Mouse (Mus musculus) gonadal fat pad, adult 2 months (tissue): Measurements from ENCODE around the gene Ubiad1. TPM values are rescaled to one million over a fixed set of nuclear protein-coding genes. Genes with fewer than 3 reads are reported as not detected.

Experiments
- DNase-seq: peaks from one replicate; pipeline ENCODE4 v3.0.0-alpha.2; 2012; ENCODE audit warnings: low read depth
- polyA plus RNA-seq: library from polyadenylated mRNA; depleted of rRNA; stranded (reverse); fragments of >200 nt; gene quantifications from 2 replicates; pipeline ENCODE4 v1.2.3, GENCODE M21; 2012

Ubiad1 gene
- polyA plus RNA-seq, 1 experiment, result 17.9 TPM

DNA sequence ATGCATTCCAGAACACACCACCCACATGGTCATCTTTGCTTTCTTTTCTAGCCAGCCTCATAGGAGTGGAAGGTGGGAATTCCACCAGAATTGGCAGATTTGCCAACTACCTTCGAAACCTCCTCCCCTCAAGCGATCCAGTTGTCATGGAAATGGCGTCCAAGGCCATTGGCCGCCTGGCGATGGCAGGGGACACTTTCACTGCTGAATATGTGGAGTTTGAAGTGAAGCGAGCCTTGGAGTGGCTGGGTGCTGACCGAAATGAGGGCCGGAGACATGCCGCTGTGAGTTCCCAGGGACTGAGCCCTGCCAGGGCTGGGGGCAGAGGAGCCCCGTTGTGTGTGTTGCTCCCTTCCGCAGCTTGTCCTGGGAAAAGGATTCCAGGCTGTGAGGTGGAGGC is 9.1 kb upstream of the Ubiad1 start:
- no peak for DNase-seq

DNA sequence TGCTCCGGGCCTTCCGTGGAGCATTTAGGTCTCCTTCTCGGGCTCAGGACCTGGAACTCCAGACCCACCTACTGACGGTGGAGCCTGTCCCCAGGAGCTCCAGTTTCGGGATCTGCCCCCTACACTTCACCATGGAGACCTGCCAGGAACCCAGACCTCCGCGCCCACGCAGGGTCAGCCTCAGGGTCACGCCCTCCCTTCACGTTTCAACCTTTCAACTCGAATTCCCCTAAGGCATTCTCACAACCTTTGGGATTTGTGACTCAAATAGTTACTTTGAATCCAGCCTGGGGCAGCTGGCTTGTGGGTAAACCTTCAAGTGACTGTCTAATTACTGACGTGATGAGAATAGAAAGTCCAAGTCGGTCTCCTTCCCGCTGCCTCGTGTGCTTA is 4.3 kb upstream of the Ubiad1 start:
- DNase-seq, result no peak

DNA sequence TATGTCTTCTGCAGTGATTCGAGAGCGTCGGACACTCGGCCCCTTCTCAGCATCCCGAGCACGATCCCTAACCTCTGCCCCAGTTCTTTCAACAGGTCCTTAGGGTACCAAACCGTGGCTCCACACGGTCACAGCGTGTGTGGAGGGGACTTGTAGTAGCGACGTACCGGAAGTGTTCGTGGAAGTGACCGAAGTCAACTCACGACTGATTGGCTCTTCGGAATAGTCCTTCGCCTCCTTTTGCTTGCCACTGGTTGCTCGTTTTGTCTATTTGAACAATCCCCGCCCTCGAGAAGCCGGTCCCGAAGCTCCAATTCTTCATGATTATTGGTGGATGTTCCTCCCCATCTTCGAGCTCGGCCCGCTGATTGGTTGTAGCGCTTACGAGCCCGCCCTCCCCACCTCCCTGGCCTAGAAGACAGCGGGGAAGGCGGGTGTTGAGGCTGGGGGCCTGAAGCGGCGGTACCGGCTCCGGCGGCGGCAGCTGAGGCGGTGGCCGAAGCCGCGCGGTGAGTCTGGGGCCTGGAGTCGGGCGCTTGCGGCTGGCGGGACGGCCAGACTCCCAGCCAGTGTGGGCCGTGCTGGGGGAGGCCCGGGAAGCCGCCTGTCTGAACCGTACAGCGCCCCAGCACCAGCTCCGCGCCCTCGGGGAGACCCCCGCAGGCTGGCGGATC is 3.7 kb upstream of the Ubiad1 start, which contains the start of gene Mtor:
Gene Mtor (plus strand): TSS at position 433 of the 674 bp plus-strand sequence.
- DNase-seq, result peak; percentile 94

DNA sequence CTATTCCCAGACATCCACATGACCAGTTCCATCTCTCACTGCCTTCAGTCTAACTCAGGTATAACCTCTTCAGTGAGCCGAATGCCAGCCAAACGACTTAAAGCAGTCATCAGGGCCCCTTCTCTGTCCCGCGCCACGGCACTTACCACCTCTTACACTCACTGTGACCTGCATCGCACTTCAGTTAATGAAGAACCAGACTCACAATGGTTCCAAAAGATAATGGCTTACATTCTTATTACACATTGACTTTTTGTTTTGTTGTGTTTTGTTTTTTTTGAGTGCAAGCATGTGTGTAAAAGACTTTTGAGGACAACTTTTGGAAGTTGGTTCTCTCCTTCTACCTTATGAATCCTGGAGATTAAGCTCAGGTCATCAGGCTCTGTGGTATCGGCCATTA is 2.0 kb downstream of the Ubiad1 start:
- DNase-seq, result no peak

DNA sequence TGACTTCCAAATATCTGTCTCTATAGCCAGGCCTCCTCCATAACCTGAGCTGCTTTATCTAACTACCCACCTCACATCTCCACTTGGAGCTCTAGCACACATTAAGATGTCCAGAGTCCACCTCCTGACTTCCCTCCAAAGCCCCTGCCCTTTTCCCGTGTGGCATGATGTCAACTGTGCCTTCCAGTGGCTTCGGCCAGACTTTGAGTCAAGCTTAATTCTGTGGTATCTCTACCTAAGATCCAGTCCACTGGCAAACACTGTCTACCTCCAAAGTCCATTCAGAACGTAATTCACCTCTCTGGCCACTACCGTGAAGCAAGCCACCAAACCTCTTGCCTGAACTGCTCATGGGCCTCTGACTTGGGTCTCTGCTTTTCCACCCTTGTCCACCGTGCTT is 2.6 kb downstream of the Ubiad1 start:
- DNase-seq, result no peak

DNA sequence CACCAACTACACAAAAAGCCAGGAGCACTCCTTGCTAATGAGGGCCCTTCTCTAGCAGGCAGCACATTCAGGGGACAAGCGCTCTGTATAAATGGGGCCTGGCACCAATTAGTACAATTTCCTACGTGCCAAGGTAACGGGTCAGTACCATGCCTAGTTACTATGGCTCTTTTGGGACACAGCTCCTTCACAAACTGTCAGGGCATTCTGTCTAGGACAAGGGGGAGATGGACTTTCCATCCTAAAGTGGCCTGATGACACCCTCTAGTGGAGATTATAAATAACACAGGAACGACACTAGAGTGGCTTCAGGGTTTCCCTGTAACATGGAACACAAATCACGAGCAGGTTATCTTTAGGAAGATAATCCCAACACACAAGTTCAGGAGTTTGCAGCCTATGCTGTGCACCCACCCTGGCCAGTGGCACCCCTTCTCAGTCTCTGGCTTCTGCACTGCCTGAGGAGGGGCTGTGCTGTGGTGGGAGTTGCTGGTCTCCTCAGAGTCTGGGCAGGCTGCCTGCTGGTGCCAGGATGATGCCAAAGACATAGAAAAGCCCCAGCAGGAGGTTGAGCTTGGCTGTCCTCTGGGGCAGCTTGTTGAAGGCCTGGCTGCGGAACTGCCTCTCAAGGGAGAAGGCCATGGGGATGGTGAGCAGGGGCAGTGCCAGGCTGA is 8.8 kb downstream of the Ubiad1 start:
- no peak for DNase-seq

DNA sequence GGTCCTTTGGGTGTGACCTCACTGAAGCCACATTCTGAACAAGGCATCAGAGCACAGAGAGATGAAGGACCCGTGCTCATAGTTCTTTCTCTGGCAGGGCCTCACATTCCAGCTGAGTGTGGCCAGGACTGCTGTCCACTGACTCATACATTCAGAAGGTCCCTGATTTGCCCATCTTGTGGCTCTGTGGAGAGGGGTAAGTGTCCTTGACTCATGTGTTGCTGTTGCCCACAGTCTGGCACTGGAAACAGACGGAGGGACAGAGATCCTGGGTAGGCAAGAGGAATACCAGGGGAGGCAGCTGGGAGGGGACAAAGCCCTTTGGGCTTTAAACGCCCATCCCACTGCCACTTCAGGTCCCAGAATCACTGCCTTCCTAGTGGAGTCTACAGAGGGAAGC is 9.5 kb downstream of the Ubiad1 start:
- no peak for DNase-seq

DNA sequence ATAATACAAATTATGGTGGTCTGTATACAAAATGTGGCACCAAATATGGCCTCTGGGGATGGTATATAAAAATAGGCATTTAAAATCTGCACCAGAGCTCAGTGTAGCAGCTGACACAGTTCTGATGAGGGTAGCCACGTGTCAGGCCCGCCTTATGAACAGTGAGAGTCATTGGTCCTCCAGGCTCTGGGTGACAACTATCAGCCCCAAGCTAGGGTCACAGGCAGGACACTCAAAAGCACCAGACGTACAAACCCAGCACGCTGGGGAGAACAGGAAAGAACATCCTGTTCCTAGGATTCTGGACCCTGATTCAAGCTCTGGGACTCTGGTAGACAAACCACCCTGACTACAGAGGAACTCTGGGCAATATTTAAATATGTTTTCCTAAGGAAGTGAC is 10.0 kb downstream of the Ubiad1 start:
- no peak for DNase-seq

DNA sequence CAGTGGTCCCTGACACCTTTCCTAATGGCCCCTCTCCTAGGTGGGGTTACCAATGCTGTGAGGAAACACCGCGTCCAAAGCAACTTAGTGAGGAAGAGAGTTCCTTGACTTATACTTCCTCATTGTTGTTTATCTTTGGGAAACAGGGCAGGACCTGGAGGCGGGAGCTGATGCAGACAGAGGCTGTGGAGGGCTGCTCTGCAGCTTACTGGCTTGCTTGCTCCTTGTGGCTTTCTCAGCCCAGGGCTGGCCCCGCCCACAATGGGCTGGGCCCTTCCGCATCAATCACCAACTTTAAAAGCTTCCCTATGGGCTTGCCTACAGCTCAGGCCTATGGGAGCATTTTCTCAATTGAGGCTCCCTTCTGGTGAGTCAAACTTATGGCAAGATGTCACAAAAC is 10.8 kb downstream of the Ubiad1 start:
- no peak for DNase-seq

DNA sequence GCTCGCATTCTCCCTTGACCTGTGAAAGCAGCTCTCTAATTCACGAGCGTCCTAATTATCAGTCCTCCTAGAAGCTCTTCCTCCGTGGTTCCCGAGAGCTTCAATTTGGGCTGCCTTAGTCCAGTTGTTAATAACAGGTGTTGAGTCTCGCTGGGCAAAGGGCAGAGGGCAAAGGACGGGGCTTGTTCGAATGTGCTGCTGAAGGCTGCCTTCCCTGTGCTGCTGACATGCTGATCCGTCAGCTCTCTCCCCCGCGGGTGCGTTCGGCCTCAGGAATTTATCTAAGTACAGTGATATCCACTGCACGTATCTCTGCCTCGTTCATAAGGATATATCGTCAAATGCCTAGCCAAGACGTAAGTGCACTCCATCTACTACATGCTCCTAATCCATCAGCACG is 11.2 kb downstream of the Ubiad1 start:
- DNase-seq, result no peak

DNA sequence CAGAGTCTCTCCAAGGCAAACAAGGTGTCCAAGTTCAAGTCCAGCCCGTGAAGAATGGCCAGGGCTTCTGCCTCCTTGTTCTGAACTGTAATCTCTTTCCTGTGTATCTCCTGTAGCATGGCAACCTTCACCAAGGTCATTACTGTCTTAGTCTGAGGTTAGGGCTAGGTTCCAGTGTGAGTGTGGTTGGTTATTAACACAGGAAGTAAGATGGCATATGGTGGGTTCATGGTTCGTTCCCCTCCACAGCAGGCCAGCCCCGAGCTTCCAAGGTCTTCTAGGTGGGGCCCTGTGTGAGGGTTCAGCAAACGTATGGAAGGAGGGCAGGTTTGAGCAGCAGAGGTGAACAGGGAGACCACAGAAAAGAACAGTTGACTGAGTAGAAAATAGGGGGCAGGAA is 12.1 kb downstream of the Ubiad1 start:
- DNase-seq, result no peak

DNA sequence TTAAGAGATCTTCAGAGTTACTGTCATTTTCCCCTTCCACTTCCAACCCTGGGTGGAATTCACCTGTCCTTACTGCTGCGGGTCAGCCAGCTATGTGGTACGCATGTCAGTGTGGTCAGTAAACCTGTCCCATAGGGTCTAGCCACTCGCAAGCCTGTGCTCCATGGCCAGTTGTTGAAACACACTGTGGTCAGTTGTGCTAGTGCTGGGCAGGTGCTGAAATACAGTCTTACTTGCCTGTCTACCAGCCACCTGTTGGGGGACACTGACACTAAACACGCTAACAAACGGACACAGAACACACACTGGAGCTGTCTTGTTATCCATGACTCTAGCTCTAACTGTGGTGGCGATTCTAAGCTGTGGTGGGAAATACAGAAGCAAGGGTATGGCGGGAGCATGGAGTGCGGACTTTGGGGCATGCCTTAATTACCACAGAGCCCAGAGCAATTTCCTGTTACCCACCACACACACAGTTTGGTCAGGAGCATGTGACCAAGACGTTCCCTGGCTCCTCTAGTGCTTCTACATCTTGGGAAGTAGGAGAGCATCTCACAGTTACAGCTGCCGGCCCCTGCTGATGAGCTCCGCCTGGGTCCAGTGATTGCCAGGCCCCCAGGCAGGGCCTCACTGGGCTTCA is 13.6 kb downstream of the Ubiad1 start:
- no peak for DNase-seq

DNA sequence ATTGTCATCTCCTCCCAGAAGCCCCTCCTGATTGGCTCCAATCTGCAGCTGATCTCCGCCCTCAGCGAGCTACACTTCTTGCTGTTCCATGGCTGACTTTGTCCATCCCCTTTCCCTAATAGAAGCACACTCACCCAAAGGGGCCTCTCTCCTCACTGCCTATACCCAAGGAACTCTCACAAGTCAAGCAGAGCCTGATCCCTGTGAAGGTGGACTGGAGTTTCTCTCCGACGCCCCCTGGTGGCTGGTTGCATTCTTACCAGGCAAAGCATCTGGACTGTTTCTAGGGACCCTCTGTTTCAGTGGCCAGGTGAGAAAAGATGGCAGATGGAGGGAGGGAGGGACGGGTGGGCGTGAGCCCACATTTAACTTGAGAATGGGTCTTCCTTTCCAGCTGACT is 14.9 kb downstream of the Ubiad1 start:
- no peak for DNase-seq

DNA sequence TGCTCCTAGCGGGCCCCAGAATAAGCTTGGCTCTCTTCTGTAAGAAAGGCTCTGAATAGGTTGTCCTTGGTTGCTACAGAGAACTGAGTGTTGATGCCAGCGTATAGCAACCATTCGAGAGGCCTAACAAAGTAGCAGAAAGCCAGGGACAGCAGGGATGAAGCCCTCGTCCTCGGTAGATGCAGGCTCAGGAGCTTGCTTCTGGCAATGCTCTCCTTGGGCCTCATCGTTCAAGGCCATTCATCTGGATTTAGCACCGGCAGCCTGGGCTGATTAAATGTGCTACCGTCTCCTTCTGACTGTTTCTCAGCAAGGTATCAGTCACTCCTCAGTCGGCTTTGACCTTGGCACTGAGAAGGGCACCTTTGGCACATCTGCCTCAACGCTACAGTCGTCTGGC is 15.4 kb downstream of the Ubiad1 start:
- DNase-seq, result no peak

DNA sequence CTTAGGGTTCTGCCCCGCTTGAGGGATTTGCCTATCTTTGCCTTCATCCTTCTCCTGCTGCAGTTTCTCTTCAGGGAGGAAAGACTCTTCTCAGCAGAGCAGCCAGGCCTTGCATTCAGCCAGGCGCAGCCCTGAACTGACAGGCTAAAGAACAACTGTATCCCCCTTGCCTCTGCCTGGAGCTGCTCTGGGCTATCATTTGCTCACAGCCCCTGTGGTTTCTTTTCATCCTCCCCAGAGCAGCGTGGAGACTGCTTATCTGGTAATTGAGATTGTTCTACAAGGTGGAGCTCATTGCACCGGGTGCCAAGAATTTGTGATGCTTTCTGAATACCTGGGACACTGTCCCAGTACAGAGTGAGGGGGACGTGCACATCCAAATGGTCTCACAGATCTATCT is 16.0 kb downstream of the Ubiad1 start:
- no peak for DNase-seq

DNA sequence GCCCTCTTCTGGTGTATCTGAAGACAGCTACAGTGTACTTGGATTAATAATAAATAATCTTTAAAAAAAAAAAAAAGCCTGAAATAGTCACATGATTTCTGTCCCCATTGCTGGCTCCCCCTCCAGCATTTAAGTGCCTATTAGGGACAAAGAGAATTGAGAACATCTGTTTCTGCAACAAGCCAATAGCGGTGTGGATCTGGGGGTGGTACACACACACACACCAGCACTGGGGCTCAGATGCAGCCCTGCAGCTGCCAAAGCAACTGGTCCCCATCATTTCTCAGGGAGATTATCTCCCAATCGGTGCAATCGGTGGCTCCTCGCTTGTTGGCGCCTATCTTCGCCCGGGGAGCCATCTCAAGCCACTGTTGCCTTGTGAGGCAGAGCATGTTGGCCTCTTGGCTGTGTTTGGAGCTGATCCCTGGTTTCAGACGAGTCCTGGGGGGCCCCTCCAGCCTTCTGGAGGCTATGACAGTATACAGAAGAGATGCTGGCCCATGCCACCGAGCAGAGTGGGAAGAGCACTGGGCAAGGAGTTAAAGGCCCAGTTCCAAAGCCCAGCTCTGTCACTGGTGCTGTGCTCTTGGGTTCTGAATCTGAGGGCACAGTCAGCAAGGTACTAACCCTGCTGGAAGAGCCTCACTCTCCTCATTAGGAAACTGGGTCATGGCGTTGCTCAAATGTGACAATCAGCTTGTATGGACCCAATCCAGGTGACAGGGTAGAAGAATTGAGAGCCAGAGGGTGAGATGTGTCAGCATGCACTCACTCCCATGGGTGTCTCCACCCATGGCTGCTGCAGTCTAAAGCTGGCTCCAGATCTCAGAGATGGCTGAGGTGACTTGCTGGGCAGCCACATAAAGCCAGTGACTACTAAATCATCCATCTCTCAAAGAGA is 17.4 kb downstream of the Ubiad1 start:
- no peak for DNase-seq

DNA sequence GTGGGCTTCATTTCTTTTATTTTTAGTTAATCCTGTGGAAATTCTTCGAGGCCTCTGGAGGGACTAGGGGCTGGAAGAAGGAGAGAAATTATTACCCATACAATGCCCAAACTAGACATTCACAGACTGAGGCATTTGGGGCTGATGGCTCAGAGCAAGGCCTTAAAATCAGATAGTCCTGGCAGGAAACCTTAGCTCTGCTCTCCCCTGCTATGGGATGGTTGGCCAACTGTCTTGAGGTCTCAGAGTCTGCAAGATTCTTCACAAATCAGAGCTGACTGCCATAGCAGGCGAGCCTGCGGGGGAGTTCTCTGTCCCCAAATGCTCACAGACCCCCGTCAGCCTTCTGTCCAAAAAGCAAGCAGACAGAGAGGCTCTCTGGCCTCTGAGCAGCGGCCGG is 27.0 kb downstream of the Ubiad1 start:
- no peak for DNase-seq

DNA sequence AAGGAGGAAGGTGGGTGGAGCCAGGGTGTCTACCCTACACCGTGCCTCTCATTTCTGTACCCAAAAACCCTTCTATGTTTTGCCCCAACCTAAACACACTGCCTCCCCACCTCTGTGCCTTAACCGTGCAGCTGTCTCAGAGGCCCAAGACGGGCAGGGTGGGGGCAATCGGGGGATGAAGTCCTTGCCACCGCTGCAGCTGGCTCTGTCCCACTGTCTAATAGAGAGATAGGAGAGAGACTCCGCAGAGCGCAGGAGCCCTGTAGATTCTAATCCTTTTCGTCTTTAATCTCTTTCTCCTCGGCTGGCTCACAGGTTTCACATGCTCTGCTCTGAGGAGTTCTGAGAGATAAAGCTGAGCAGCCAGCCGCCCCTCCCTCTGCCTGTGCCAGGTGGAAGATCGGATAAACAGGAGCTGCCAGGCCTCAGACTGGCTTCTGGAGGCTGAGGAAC is 27.5 kb downstream of the Ubiad1 start:
- no peak for DNase-seq

DNA sequence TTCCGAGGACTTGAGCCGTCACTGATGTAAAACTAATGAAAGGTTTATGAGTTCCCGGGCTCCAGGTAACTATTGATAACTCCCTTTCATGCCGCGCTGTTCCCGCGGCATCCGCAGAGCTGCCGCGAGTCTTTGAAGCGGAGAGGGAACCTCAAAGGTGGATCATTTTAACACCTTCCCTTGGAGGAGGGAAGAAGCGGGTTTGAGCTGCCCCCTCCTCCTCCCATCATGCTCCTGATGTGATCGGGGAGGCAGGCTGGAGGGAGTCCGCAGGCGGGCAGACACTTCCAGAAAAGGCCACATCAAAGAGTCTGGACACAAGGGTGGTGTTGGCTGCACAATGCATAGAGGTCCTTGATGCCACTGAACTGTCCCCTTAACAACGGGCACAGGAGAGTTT is 29.0 kb downstream of the Ubiad1 start:
- DNase-seq, result no peak

DNA sequence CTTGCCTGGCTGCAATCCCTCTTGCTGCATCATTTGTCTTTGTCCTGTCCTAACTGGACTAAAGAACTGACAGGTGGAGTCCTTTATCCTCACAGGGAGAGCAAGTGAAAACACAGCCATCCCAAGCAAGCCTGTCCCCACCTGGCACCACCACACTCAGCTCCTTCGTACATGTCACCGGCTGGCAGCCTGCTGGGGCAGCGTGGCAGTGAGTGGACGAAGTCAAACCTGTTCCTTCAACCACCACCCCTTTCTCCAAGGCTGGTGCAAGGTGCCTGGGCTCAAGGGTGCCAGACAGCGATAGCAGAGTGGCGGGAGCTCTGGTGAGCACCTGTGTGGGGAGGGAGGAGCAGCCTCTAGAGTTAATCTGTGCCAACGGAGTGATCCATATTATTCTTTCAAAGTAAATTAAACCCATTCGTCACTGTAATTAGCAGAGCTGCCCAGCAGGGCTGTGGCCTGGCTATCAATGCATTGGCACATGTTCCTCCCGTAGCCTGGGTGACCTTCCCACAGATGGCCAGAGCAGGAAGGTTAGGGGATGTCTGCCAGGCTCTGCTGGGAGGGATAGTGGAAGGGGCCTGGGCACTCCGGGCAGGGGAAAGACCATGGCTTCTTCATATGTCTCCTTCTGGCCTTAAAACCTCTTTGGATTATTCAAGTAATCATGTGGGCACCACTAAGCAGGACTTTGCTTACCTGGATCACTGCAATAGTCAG is 36.2 kb downstream of the Ubiad1 start:
- DNase-seq, result no peak

DNA sequence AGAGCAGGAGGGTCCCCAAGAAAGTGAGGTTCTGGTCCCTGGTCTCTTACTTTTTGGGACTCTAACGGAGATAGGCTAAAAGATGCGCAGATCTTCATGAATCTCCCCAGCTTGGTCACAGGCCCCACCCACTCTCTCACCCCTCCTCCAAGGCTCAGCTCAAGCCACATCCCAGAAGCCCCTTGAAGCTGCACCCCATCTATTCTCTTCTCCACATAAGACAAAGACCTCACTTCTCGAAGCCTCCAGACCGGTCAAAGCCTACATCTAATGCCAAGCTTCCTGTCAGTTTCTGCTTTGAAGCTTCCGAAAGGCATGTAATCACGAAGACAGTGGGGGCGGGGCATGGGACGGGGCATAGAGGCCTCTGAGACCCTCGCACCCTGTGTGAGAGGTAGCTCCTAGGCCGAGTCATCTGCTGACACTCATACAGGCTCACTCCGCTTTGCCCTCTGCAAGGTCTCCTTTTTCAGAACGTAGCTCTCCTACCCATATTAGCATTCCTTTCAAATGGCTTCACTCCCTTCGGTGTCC is 39.2 kb downstream of the Ubiad1 start:
- no peak for DNase-seq
